Mouse (Mus musculus) intestine, embryonic 16.5 days (tissue): ENCODE results near the gene Atf6. TPM values are rescaled to one million over a fixed set of nuclear protein-coding genes. Genes with fewer than 3 reads are reported as not detected.

Experiments used
- polyA plus RNA-seq: library from polyadenylated mRNA; unstranded; fragments of >200 nt; fragmentation: Nextera tagmentation; extraction: Ambion mirVana; gene quantifications from 2 replicates; pipeline ENCODE4 v1.2.1, GENCODE M21; 2015

Atf6 gene
- polyA plus RNA-seq, 1 experiment from 2014 or later = 8.0 TPM

Other genes with a start within 250 kb of the Atf6 start
- 17.0 and 17.2 TPM in 2 replicates for gene Olfml2b, start 223.2 kb downstream of the Atf6 start, polyA plus RNA-seq
- 2.1 and 2.4 TPM in 2 replicates for gene Gm26620, start 17.3 kb upstream of the Atf6 start, polyA plus RNA-seq
- gene Dusp12, start 17.8 kb upstream of the Atf6 start, polyA plus RNA-seq = 84.6 and 89.8 TPM in 2 replicates
- 0.27 TPM in 1 of 2 replicates, not detected in the other for gene Fcrlb, start 45.2 kb upstream of the Atf6 start, polyA plus RNA-seq
- 0.10 TPM in 1 of 2 replicates, not detected in the other for gene Fcrla, start 59.8 kb upstream of the Atf6 start, polyA plus RNA-seq
- gene Fcgr2b, start 108.8 kb upstream of the Atf6 start, polyA plus RNA-seq = 1.5 and 2.2 TPM in 2 replicates
- 1.4 and 1.8 TPM in 2 replicates for gene Fcgr4, start 151.1 kb upstream of the Atf6 start, polyA plus RNA-seq
- 15.3 and 15.9 TPM in 2 replicates for gene Fcgr3, start 197.2 kb upstream of the Atf6 start, polyA plus RNA-seq
- gene Cfap126, start 246.1 kb upstream of the Atf6 start, polyA plus RNA-seq = 1.6 and 2.1 TPM in 2 replicates